Mouse (Mus musculus) ZHBTc4 (cell line): ENCODE results near the gene Rinl.

Source experiments
- DNase-seq: peaks from one replicate; pipeline ENCODE4 v3.0.0-alpha.2; 2011; ENCODE audit warnings: low read depth, low spot score

Rinl gene

DNA sequence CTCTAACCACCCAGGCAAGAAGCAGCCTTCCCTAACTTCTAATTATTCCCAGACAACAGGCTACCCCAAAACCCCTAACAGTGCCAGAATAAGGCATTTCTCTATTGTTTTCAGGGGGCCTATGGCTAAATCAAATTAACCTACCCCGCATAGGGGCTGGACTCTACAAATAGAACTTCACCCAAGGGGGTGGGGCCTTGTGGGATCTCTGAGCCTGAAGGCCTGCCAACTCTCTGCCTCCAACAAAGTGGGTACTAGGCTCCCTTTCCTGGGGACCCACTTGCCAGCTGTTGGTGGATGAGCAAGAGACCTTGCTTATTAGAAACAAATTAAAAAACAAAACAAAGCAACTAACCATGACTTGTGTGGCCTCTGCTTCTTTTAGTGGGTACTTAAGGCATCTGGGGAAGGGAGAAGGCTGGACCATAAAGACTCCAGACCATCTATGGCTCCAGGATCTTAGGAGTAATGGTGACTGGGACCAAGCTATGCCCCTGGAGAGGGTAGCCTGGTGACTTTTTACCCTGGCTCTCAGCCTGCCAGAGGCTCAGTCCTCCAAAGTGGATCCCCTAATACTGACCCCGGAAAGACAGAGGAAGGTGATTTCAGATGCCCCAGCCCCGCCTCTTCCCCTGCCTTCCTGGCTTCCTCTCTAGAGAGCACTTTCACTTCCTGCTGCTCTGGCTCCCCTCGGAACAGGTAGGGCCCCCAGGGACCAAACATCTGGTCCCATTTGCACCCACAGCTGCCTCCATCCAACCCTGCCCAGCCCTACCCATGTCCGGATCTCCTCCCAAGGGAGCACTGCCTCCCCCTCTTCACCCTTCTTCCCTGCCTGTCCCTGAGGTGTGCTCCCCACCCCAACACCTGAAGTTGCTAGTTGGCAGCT lies at the start of gene Rinl:
Gene Rinl, plus strand, starts transcription at position 663 of the 889 bp plus-strand sequence.
- no peak for DNase-seq

DNA sequence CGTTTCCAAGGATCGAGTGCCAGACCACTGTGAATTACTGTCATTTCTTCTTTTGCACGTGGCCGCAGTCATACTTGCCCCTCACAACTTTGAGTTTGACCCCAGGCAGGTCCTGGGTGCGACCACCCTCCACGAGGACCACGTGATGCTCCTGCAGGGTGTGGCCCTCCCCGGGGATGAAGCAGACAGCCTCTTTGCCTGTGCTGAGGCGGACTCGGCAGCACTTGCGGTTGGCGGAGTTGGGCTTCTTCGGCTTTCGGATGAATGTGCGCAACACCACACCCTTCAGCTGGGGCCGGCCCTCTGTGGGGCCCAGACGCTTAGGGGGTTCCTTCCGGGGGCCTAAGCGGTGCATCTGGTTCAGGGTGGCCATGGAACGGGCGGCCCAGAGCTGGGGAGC lies 48.9 kb upstream of the Rinl start:
- DNase-seq, result peak; percentile 41

DNA sequence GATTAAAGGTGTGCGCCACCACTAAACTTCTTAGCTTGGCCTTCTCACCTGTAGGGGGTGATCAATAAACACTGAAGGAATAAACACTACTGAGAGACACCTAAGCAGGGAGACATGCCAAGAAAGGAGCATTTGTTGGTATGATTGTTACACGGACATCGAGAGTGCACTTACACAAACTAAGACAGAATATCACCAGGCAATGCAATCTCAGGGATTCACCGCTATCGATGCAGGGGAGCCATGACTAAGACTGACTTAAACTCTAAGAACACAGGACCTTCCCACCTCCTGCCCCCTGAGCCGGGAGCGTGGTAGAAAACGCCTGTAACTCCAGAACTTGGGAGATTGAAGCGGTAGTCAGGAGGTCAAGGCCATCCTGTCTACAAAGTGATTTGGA lies 47.8 kb upstream of the Rinl start:
- no peak for DNase-seq

DNA sequence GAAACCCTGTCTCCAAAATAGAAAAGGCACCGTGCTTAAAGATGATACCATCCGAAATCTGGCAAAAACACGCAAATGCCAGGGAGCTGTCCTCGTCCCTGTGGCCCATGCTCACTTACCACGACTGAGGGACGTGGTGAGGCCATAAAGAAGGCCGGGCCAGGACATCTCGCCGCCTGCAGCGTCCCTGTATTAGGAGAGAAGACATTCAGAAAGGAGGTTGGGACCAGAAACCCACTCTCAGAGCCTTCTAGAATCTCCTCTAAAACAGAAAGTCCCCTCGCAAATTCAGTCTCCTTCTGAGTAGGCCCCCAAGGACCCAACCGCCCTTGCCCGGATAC lies 47.4 kb upstream of the Rinl start:
- DNase-seq, result no peak

DNA sequence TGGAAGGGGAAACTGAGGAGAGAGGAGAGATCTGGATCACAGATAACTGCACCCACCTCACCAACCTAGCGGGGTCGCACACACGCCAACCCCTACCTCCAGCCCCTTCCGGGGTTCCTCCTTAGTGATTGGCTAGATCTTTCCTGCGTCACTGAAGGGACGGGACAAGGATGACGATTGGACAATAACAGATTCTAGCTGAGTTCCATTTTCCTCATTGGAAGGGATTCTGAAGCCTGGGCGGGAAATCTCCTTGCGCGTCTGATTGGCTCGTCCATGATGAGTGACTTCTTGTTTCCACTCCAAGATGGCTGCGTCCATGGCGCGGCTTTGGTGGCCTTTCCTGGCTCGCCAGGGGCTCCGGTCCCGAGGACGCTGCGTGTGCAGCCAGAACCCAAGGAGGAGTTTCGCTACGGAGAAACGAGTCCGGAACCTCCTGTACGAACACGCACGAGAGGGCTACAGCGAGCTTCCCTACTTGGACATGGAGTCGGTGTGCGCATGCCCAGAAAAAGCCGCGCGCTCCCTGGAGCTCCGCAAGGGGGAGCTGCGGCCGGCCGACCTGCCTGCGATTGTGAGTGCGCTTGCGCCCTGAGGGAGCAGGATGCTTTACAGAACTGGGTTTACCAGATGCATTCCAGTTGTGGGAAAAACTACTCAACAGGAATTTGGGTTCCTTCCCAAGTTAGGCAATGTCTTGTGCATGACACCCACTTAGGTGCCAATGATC lies 46.9 kb upstream of the Rinl start, which contains the start of the genes Mrps12 and Sars2:
Gene Mrps12, minus strand, starts transcription at position 112 of the 730 bp plus-strand sequence.
Gene Sars2, plus strand, starts transcription at position 284 of the 730 bp plus-strand sequence.
- peak; percentile 99 for DNase-seq

DNA sequence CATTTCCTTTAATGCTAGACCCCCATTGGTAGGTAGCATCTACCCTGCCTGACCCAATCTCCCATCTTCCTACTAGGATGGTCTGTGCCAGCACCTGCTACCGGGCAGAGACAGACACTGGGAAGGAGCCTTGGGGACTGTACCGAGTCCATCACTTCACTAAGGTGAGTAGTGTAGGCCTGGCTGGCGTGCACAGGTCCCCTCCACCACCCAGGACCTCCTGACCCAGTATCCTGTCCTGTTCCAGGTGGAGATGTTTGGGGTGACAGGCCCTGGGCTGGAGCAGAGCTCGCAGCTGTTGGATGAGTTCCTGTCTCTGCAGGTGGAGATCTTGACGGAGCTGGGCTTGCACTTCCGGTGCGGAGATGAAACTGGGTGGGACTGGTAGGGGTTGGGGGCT lies 38.8 kb upstream of the Rinl start:
- DNase-seq, result no peak

DNA sequence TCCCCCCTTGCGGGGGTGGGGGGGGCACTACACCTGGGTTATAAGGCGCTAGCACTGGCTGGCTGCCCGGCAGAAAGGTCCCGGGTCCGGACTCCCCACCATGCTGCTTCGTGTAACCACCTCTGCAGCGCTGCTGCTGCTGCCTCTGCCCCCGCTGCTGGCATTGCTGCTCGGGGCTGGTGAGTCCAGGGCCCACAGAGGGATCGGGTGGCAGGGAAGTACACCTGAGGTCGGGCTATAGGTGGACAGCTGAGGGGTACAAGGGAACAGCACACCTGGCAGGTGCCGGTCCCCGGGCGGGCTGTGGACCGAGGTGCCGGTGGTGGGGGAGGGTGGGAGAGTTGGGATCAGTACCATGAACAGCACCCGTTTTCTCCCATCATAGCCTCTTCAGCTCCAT lies 32.7 kb upstream of the Rinl start, which contains the start of gene Ccer2:
Gene Ccer2, plus strand, starts transcription at position 96 of the 400 bp plus-strand sequence.
- no peak for DNase-seq

DNA sequence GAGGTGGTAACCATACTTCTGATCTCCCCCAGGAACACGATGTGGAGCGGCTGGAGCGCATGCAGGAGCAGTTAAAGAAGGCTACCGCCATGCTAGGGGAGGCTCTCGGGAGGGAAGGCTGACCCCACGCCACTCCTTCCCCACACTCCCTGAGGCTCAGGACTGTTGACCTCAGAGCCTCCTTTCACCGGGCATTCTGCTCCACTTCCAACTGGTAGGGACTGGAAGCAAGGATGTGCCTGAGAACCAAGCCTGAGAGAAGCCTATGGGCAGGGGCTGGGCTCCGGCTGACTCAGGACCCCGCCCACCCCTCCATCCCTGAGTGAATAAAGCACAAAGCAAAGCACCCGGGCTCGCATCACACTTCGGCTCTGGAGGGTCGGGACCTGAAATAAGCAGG lies 30.1 kb upstream of the Rinl start:
- DNase-seq, result peak; percentile 57

DNA sequence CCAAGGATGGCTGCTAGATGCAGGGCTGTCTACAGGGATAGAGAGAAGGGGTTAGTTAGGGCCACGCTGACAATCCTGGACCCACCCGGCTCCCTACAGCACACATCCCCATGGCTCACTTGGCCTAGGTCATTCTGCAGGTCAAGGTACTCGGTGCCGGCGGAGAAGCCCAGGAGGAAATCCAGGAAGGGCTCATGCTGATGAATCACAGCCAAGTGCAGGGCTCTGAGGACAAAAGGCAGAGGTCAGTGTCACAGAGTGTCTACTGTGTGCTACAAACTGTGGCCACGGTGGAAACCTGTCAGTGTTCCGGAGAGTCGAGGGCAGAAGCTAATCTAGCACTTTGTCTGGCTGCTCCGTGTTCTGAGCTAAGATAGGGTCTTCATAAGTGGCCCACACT lies 26.9 kb upstream of the Rinl start:
- no peak for DNase-seq

DNA sequence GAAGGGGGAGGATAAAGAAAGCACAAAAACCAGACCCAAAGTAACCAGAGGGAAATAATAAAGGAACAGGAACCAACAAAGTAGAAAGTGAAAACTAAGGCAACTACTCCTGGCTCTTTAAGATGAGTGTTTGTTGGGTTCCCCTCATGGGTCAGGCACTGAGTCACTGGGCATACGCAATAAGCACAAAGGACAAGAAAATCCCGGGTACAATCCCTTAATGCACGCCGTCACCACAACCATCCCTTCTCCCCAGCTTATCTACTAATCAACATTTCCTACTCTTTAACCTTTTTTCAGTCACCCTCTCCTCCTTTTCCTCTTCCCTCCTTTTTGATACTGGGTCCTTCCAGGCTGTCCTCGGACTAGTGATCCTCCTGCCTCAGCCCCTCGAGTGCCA lies 23.6 kb upstream of the Rinl start:
- DNase-seq, result no peak

DNA sequence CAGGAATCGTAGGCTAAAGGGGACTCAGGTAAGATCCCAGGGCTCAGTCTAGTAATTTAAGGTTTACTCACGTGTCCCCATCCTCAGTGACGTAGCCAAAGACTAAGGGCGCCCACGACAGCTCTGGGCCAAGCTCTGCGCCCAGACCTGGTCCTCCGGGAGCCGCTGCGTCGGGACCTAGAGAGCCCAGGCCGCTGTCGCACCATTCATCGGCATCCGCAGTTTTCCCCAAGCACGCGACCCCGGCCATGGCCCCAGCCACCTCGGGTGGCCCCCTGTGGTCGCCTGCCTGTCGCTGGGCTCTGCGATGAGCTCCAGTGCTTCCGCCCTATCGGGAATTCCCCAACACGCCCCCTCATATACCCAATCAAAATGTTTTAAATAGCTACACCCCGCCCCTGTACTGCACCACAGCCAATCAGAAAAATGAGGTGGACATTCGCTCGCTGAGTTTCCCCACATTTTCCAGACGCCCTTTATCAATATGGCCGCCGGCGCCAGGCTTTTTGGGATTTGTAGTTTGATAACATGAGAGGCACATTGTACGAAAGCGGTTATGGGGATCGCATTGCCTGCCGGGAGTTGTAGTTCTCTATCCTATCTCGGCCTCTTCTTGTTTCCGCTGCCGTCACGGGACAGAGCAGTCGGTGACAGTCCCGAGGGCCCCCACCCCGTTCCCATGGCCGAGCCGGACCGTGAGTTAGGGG lies 22.4 kb upstream of the Rinl start, which contains the start of gene Sirt2:
Gene Sirt2, plus strand, starts transcription at position 563 of the 707 bp plus-strand sequence.
- peak; percentile 99 for DNase-seq

DNA sequence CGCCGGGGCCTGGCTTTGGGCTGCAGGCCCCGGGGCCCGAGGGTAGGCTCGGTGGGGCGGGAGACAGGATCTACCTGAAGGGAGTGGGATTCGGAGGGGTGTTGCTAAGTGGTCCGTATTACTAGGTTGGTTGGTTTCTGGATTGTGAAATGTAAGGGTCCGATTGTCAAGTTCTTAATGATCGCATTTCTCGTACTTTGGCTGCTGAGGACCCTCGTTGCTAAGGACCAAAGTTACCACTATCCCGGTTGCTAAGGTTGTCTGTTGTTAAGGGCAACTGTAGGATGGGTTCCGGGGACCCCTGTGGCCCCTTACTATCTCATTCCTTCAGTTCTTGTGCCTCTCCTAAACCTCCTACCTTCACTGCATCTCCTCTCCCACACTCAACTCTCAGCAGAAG lies 21.9 kb upstream of the Rinl start:
- no peak for DNase-seq

DNA sequence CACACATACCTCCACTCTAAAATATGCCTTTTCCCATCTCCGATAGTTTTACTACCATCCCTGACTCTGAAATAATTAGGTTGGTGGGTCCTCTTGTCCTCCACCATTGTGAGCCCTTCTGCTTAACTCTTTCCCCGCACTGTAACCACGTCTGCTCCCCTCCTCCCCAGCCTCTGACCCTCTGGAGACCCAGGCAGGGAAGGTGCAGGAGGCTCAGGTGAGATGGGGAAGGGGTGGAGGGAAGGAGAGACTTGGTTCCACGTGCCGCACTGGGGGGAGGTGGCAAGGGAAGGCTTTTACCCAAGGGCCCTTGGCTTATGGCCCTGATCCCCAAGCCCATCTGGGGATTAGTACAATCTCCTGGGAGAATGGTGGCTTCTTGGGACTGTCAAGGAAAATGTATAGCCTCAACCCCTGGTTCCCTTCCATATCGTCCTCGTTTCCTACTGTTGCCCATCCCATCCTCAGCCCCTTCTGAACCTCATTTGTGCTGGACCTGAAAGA lies 21.3 kb upstream of the Rinl start, which contains the start of gene Nfkbib:
Gene Nfkbib, minus strand, starts transcription at position 51 of the 504 bp plus-strand sequence.
- DNase-seq, result no peak

DNA sequence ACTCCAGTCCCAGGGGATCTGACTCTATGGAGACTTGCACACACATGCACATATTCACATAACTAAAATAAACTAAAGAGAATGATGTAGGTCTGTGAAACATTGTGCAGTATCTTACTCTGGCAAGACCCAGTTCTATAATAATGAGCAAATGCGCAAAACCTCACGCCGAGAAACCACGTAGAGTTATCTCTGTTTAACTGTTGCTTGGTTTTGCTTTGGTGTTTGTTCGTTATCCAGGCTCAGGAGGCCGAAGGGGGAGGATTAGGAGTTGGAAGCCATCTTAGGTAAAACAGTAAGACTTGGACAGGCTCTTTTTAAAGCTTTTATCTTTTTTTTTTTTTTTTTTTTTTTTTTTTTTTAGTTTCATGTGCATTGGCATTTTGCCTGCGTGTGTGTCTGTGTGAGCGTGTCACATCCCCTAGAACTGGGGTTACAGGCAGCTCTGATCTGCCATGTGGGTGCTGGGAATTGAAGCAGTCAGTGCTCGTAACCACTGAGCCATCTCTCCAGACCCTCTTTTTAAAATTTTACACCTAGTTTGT lies 19.3 kb upstream of the Rinl start:
- no peak for DNase-seq

DNA sequence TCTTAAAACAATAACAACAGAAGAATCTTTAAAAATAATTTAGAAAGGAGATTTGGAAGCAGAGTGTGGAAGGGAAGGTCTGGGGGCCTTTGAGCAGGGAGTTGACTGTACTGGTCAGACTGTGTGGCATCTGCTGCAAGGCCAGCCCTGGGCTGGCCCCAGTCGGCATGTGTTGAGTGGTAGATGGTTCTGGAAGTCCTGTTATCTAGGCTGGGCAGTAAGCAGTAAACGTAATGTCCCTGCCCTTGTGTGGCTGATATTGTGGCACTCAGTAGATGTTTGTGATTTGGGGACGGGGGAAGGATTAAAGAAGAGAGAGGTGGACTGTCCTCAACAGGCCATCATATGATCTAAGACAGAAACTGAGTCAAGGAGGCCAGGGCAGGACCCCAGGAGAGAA lies 18.5 kb upstream of the Rinl start:
- DNase-seq, result no peak

DNA sequence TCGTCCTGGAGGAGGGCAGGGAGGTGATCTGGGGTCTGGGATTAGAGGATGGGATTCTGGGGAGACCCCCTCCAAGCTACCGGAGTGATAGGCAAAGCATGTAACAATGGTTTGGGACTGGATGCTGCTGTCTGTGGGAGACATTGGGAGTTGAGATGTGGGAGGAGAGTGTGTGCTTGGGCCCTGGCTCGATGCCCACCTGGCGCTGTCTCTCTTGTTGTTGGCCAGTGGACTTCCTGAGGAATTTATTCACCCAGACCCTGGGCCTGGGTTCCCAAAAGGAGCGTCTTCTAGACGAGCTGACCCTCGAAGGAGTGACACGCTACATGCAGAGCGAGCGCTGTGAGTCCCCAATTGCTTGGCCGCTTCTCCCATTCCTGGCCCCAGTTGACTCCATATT lies 16.9 kb upstream of the Rinl start:
- DNase-seq, result no peak

DNA sequence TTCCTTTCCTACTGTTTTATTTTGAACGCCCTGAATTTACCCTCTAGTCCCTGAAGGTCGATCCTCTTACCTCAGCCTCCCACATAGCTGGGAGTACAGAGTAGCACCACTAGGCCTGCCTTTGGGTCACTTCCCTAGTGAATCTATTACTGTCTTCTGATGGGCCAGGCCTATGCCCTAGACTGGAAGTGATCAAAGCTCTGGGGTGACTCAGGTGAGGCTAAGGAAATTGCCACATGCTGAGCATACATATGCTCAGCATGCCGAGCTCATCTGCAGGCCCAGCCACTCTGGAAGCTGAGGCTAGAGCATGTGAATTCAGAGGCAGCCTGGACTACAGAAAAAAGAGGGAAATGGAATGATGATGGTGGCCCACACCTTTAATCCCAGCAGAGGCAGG lies 15.6 kb upstream of the Rinl start:
- DNase-seq, result peak; percentile 38

DNA sequence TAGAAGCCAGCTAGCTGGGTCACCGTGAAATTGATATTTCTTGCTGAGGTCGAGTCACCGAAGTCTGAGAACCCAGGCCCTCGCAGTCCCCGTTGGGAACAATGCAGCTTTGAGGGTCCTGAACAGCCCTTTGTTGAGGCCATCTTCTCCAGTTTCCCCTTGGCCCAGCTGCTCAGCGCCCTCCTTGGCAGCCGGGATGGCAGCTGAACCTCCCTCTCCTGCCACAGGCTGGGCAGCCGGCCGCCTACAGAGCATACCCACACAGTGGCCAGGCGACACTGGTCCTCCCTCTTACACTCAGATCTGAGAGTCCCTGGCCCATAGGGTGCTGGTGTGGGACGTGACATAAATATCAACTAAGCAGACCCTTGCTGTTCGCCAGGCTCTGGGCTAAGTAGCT lies 14.6 kb upstream of the Rinl start:
- DNase-seq, result no peak

DNA sequence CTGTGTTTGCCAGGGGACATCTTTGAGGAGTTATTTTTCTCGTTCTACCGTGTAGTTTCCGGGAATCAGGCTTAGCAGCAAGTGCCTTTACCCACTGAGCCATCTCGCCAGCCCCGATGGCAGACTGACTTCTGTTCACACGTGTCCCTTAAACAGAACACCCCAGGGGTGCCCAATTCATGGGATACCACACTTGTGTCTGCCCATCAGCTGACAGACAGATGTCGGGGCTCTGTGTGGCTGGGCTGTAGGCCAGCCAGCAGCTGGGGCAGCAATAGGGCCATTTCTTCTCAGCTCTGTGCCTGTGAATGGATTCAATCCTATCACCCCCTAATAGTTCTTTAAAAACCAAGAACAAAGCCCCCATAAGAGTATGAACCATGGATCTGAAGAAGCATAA lies 13.6 kb upstream of the Rinl start:
- no peak for DNase-seq

DNA sequence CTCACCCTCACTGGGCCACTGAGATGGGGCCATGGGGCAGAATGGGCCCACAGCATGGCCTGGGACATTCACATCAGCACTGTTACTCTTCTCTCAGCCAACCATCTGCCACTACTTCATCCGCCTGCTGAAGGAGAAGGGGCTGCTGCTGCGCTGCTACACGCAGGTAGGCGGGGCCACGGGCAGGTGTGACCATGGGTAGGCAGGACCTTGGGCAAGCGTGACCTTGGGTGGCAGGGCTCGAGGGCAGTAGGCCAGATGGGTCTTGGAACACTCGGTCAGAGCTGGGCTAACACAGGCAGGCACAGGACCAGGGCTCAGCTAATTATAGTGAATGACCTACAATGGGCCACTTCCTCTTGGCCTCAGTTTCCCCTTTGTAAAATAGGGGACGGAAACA lies 9.9 kb upstream of the Rinl start:
- DNase-seq, result no peak

DNA sequence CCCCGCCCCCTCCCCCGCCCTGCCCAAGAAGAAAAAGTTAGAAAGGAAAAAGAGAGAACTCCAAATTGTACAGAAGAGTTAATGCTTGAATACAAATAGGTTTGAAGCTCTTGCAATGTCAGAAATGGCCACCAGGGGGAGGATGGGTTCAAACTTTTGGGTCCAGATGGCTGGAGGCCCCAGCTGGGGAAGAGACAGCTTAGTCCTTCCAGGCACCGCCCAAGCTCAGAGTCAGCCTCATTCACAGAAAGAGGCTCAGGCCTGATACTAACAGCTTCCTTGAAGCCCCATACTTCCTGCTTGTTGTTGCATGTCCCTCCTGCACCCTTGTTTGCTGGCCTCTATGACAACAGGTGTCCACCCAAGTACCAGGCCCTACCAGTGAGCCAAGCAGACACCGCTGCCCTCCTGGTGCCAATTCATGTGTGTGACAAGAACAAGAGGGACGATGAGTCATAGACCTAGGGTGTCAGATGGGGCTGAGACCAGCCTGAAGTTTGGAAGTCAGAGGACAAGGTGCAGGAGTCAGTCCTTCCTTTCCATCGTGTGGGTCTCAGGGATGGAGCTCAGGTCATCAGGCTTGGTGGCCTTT lies 8.6 kb upstream of the Rinl start:
- peak; percentile 93 for DNase-seq
